Mouse (Mus musculus) brain, embryonic 14.5 days (tissue): ENCODE data around the gene Ccdc177.

Source experiments
- CTCF ChIP-seq: fragments of 200-500 bp; IDR thresholded peaks from 2 replicates; pipeline ENCODE4 v1.5.1; 2012; ENCODE audit warnings: inconsistent platforms, mild to moderate bottlenecking, moderate library complexity, borderline replicate concordance; ENCODE audit not compliant: insufficient read depth, insufficient read length; ENCODE audit errors: extremely low read depth
- POLR2A ChIP-seq: fragments of 200-500 bp; IDR thresholded peaks from 2 replicates; pipeline ENCODE4 v1.6.1; 2012; ENCODE audit warnings: mild to moderate bottlenecking, inconsistent platforms, borderline replicate concordance; ENCODE audit not compliant: poor library complexity, insufficient read depth, insufficient read length, severe bottlenecking; ENCODE audit errors: extremely low read depth

GRCm38 (mm10) chr12:80737283-80737600, 23.2 kb downstream of the Ccdc177 start:
- no peak for TF ChIP-seq CTCF
- no peak for TF ChIP-seq POLR2A
